Mouse (Mus musculus) macrophage (primary cell): ENCODE results near the gene Myom1. TPM values are rescaled to one million over a fixed set of nuclear protein-coding genes. Genes with fewer than 3 reads are reported as not detected.
"Not testable (repeated sequence)": the region's sequence is repeated elsewhere in the genome, so short reads cannot be mapped to it uniquely, and the experiment has no call there.

ENCODE experiments used
- H3K27ac ChIP-seq: fragments of 350-480 bp; formaldehyde crosslinking; 2 replicates; pipeline ENCODE4 v1.9.0; 2021
- H3K36me3 ChIP-seq: fragments of 350-480 bp; formaldehyde crosslinking; 2 replicates; pipeline ENCODE4 v1.9.0; 2021; ENCODE audit errors: inconsistent target
- H3K4me3 ChIP-seq: fragments of 350-480 bp; formaldehyde crosslinking; 2 replicates; pipeline ENCODE4 v1.9.0; 2021; ENCODE audit errors: inconsistent target
- H3K79me2 ChIP-seq: fragments of 350-480 bp; formaldehyde crosslinking; 2 replicates; pipeline ENCODE4 v1.9.0; 2021; ENCODE audit errors: inconsistent target
- WGBS: methylation state at CpG from one replicate; pipeline ENCODE4 v1.1.7; 2026; ENCODE audit warnings: inconsistent platforms; ENCODE audit not compliant: missing documents; 5-methylcytosine and 5-hydroxymethylcytosine counted together
- polyA plus RNA-seq: library from polyadenylated mRNA; stranded (reverse); fragments of 250-400 nt; gene quantifications from 3 replicates; pipeline ENCODE4 v1.2.4, GENCODE M21; 2018; ENCODE audit warnings: inconsistent platforms
- total RNA-seq, 78 experiments: library from RNA; depleted of rRNA; stranded (reverse); fragments of 250-400 nt; gene quantifications; 1 replicate in 9 of 78; 2 replicates in 24 of 78; 3 replicates in 43 of 78; 4 replicates in 2 of 78; pipeline ENCODE4 v1.2.4; 2018; ENCODE audit warnings: inconsistent platforms in 56 of 78

The Myom1 gene
- 1 to 10 TPM in 21 of 26 experiments, under 1 TPM in 5; 0.43 to 4.0 (median 1.9) TPM for total RNA-seq (2018; cell fraction: chromatin; rRNA removed)
- 1 to 10 TPM in 10 of 26 experiments, under 1 TPM in 16; 0.03 to 2.0 (median 0.59) TPM for total RNA-seq (2018; cell fraction: cytosol; rRNA removed)
- 1 to 10 TPM in 17 of 26 experiments, under 1 TPM in 9; 0.29 to 5.4 (median 1.4) TPM for total RNA-seq (2018; cell fraction: nucleus; rRNA removed)
- 0.82 to 2.0 TPM (median 1.5 TPM) in 3 replicates for polyA plus RNA-seq

- Histone ChIP-seq H3K27ac (peak within 1 kb of the TSS; percentile 93), H3K79me2 (peaks cover 45% of the 10 kb centered on the region), H3K4me3 (peak within 1 kb of the TSS; percentile 97), H3K36me3 (no peaks in the 10 kb centered on the region)
- WGBS, result under 1% methylated on average over 65 of the region's 65 CpGs
Measured at GRCm38 (mm10) chr17:71002081-71002743, at the start of gene Myom1. Myom1 (plus strand) TSS chr17:71002633.

- not testable (repeated sequence) for H3K79me2 ChIP-seq, H3K36me3 ChIP-seq, H3K27ac ChIP-seq, H3K4me3 ChIP-seq
- 82% methylated on average over 12 of the region's 13 CpGs for WGBS
Measured at GRCm38 (mm10) chr17:70963546-70963945, 38.9 kb upstream of the Myom1 start.

GRCm38 (mm10) chr17:70965281-70965680, 37.2 kb upstream of the Myom1 start:
- WGBS, result 84% methylated on average over 2 of the region's 2 CpGs
- no peaks in the 10 kb centered on the region for H3K36me3 ChIP-seq
- no peak overlapping the region for H3K4me3 ChIP-seq
- H3K79me2 ChIP-seq, result no peaks in the 10 kb centered on the region
- H3K27ac ChIP-seq, result no peak overlapping the region

GRCm38 (mm10) chr17:70966126-70966525, 36.3 kb upstream of the Myom1 start:
- 11% methylated on average over 7 of the region's 7 CpGs for WGBS
- H3K36me3 ChIP-seq, result no peaks in the 10 kb centered on the region
- H3K27ac ChIP-seq, result peak overlapping the region; percentile 62
- H3K4me3 ChIP-seq, result no peak overlapping the region
- H3K79me2 ChIP-seq, result no peaks in the 10 kb centered on the region

- Histone ChIP-seq H3K27ac (no peak overlapping the region), H3K4me3 (no peak overlapping the region), H3K36me3 (no peaks in the 10 kb centered on the region), H3K79me2 (no peaks in the 10 kb centered on the region)
- 73% methylated on average over 9 of the region's 9 CpGs for WGBS
Measured at GRCm38 (mm10) chr17:70967191-70967590, 35.2 kb upstream of the Myom1 start.

GRCm38 (mm10) chr17:70967646-70968045, 34.8 kb upstream of the Myom1 start:
- H3K79me2 ChIP-seq, result no peaks in the 10 kb centered on the region
- H3K27ac ChIP-seq, result no peak overlapping the region
- 20% methylated on average over 9 of the region's 12 CpGs for WGBS
- no peak overlapping the region for H3K4me3 ChIP-seq
- no peaks in the 10 kb centered on the region for H3K36me3 ChIP-seq

GRCm38 (mm10) chr17:70968606-70969191, 33.7 kb upstream of the Myom1 start:
- H3K36me3 ChIP-seq, result peaks cover 5% of the 10 kb centered on the region; the same call in 1 of the 2 replicates
- no peak overlapping the region for H3K4me3 ChIP-seq
- no peaks in the 10 kb centered on the region for H3K79me2 ChIP-seq
- 13% methylated on average over 8 of the region's 8 CpGs for WGBS
- H3K27ac ChIP-seq, result no peak overlapping the region

- Histone ChIP-seq H3K27ac (no peak overlapping the region), H3K4me3 (no peak overlapping the region), H3K36me3 (peaks cover 20% of the 10 kb centered on the region; the same call in 1 of the 2 replicates), H3K79me2 (no peaks in the 10 kb centered on the region)
- WGBS, result 90% methylated on average over 11 of the region's 11 CpGs
Measured at GRCm38 (mm10) chr17:70971206-70971605, 31.2 kb upstream of the Myom1 start.

- H3K27ac ChIP-seq, result no peak overlapping the region
- H3K4me3 ChIP-seq, result no peak overlapping the region
- H3K36me3 ChIP-seq, result peaks cover 28% of the 10 kb centered on the region
- peaks cover 18% of the 10 kb centered on the region for H3K79me2 ChIP-seq
- 79% methylated on average over 9 of the region's 9 CpGs for WGBS
Measured at GRCm38 (mm10) chr17:70973398-70973797, 29.0 kb upstream of the Myom1 start.

GRCm38 (mm10) chr17:70974065-70974464, 28.4 kb upstream of the Myom1 start:
- 24% methylated on average over 10 of the region's 14 CpGs for WGBS
- peaks cover 28% of the 10 kb centered on the region for H3K36me3 ChIP-seq
- H3K27ac ChIP-seq, result not testable (repeated sequence)

GRCm38 (mm10) chr17:70977799-70978198, 24.6 kb upstream of the Myom1 start:
- WGBS, result 97% methylated on average over 6 of the region's 6 CpGs
- no peak overlapping the region for H3K4me3 ChIP-seq
- H3K36me3 ChIP-seq, result peaks cover 42% of the 10 kb centered on the region
- no peak overlapping the region for H3K27ac ChIP-seq
- H3K79me2 ChIP-seq, result peaks cover 62% of the 10 kb centered on the region

More at GRCm38 (mm10) chr17:70974065-70974464, 28.4 kb upstream of the Myom1 start:
- H3K79me2 ChIP-seq, result peaks cover 24% of the 10 kb centered on the region
- not testable (repeated sequence) for H3K4me3 ChIP-seq

- peaks cover 80% of the 10 kb centered on the region for H3K79me2 ChIP-seq
- H3K4me3 ChIP-seq, result no peak overlapping the region
- peaks cover 38% of the 10 kb centered on the region for H3K36me3 ChIP-seq
- H3K27ac ChIP-seq, result no peak overlapping the region
- WGBS, result 76% methylated on average over 20 of the region's 20 CpGs
Measured at GRCm38 (mm10) chr17:70979345-70980223, 22.8 kb upstream of the Myom1 start.

- Histone ChIP-seq H3K36me3 (peaks cover 16% of the 10 kb centered on the region; the same call in 1 of the 2 replicates), H3K79me2 (peaks cover 93% of the 10 kb centered on the region), H3K4me3 (no peak overlapping the region), H3K27ac (no peak overlapping the region)
- 38% methylated on average over 15 of the region's 15 CpGs for WGBS
Measured at GRCm38 (mm10) chr17:70985501-70986354, 16.7 kb upstream of the Myom1 start.

- Histone ChIP-seq H3K36me3 (peaks cover 16% of the 10 kb centered on the region; the same call in 1 of the 2 replicates), H3K79me2 (peaks cover 93% of the 10 kb centered on the region), H3K27ac (no peak overlapping the region), H3K4me3 (no peak overlapping the region)
- WGBS, result 68% methylated on average over 6 of the region's 6 CpGs
Measured at GRCm38 (mm10) chr17:70986355-70986740, 16.1 kb upstream of the Myom1 start.
